Mouse (Mus musculus): ENCODE measurements around the gene Gpr157. TPM values are rescaled to one million over a fixed set of nuclear protein-coding genes. Genes with fewer than 3 reads are reported as not detected.

Gpr157 gene
- polyA plus RNA-seq, 1 experiment from 2014 or later, result 1.7 TPM

DNA sequence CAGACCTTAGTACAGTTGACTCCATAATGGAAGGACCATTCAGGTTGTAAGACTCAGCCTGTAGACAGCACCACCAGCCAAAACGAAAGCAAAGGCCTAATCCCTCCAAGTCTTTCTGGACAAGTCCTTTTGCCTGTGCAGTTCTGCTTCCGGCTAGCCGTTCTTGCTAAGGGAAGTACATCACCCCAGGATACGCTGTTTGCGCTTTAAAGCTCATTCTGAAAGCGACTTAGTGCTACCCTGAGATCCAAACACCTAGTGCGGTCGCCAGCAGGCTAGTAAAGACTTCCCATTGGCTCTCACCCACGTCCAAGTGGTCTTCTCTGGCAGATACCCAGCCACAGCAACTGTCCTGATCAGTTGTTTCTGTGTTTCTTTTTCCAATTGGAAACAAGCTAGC is 23.2 kb downstream of the Gpr157 start:
- Histone ChIP-seq H3K9me3 (replicated peaks) (no peaks in the 10 kb centered on the region), H3K4me1 (no peaks in the 10 kb centered on the region), H3K4me3 (replicated peaks) (no peak overlapping the region), H3K9ac (no peak overlapping the region), H3K27ac (replicated peaks) (no peak overlapping the region), H3K4me2 (replicated peaks) (no peak overlapping the region), H3K27me3 (no peaks in the 10 kb centered on the region), H3K36me3 (no peaks in the 10 kb centered on the region)
- no peak for ATAC-seq (ENCODE audit: insufficient number of reproducible peaks, low FRiP score, low TSS enrichment, low read depth)
- 72% methylated on average over 9 of the region's 9 CpGs for WGBS

DNA sequence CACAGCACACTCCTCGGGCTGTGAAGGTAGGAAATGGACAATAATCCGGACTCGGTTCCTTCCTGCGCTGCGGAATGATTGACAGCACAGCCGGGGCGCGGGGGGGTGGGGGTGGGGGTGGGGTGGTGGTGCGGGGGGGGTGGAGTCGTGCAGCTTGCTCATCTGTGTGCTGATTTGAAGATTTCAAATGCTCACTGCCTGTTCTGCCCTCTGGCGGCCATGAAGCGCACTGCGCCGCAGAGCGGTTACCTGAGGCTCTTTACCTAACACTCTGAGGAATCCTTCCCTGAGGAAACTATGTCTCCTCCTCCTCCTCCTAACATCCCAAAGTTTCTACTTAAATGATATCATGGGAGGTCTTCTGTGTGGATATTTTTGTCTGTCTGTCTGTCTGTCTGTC is 25.7 kb downstream of the Gpr157 start:
- WGBS, result 3% methylated on average over 15 of the region's 15 CpGs
- no peaks in the 10 kb centered on the region for H3K36me3 ChIP-seq
- no peak overlapping the region for H3K4me3 ChIP-seq (replicated peaks)
- no peak overlapping the region for H3K27ac ChIP-seq (replicated peaks)
- no peak; the same call in 1 of the 2 replicates for ATAC-seq (ENCODE audit: insufficient number of reproducible peaks, low FRiP score, low TSS enrichment, low read depth)
- no peak overlapping the region for H3K9ac ChIP-seq
- H3K4me1 ChIP-seq, result no peaks in the 10 kb centered on the region
- no peaks in the 10 kb centered on the region for H3K27me3 ChIP-seq
- H3K9me3 ChIP-seq (replicated peaks), result no peaks in the 10 kb centered on the region
- H3K4me2 ChIP-seq (replicated peaks), result peak overlapping the region; percentile 32

DNA sequence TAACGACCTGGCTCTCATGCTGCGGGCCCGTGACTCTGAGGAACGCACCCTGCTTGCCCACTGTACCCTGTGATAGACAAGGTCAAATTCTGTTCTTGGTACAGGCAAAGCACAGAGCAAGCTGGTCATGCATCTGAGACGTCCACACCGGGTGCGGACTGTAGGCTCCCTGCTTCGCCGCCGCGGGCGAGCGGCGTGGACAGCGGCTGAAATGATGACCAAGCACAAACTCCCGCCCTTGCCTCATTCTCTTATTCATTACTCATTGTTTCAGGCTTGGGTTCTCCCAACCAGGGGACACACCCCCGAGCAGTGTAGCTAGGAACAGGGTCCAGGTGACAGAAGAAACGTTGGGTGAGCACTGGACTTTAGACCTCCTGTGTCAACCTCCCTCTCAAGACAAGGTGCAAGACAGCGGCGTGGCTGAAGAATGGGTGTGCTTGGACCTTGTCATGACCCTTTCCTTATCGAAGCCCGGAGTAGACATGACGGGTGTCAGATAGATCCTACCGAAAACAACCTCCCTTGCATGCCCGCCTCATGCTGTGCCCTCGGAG is 27.4 kb downstream of the Gpr157 start:
- no peaks in the 10 kb centered on the region for H3K27me3 ChIP-seq
- WGBS, result 92% methylated on average over 26 of the region's 26 CpGs
- no peak overlapping the region for H3K9ac ChIP-seq
- H3K4me1 ChIP-seq, result 0 out of 2 replicates have a peak, but pooled peaks cover 7% of the 10 kb centered on the region
- no peak overlapping the region for H3K27ac ChIP-seq (replicated peaks)
- H3K4me2 ChIP-seq (replicated peaks), result no peak overlapping the region
- no peaks in the 10 kb centered on the region for H3K36me3 ChIP-seq
- H3K9me3 ChIP-seq (replicated peaks), result no peaks in the 10 kb centered on the region
- ATAC-seq (ENCODE audit: insufficient number of reproducible peaks, low FRiP score, low TSS enrichment, low read depth), result no peak
- no peak overlapping the region for H3K4me3 ChIP-seq (replicated peaks)

DNA sequence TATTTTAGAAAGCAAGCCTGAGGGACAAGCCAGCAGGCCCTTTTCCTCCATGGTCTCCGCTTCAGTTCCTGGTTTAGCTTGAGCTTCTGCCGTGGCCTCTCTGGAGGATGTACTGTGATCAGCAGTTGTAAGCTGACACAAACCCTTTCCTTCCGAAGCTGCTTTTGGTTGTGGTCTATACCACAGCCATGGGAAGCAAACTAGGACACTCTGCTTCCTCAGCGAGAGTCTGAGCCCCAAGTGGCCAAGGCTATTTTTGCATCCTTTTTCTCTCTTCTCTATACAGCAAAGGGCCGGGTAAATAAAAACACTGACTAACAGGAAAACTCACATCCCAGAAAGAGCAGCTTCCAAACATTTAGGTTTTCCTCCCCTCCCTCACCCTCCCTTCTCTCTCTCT is 30.1 kb downstream of the Gpr157 start:
- 0 out of 2 replicates have a peak, but pooled peaks cover 7% of the 10 kb centered on the region for H3K4me1 ChIP-seq
- no peaks in the 10 kb centered on the region for H3K36me3 ChIP-seq
- no peak overlapping the region for H3K27ac ChIP-seq (replicated peaks)
- no peak for ATAC-seq (ENCODE audit: insufficient number of reproducible peaks, low FRiP score, low TSS enrichment, low read depth)
- H3K4me3 ChIP-seq (replicated peaks), result no peak overlapping the region
- H3K4me2 ChIP-seq (replicated peaks), result no peak overlapping the region
- no peaks in the 10 kb centered on the region for H3K9me3 ChIP-seq (replicated peaks)
- WGBS, result 29% methylated on average over 5 of the region's 5 CpGs
- H3K27me3 ChIP-seq, result no peaks in the 10 kb centered on the region
- H3K9ac ChIP-seq, result no peak overlapping the region

DNA sequence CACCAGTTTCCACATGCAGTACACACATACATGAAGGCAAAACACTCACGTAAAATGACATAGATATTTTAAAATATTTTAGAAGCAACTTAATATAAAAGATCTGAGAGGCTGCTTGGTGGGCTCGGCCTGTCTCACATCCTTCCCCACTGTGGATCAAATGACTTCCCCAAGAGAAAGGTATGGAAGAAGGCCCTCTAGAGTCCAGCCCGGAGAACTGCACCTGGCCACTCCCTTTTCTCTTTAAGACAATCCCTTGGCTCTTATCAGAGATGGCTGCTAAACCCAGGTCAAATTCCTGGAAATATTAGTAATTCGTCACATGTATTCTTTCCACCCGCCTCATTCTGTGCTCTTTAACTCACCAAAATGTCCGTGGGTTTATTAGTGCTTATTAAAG is 31.0 kb downstream of the Gpr157 start:
- H3K9me3 ChIP-seq (replicated peaks), result no peaks in the 10 kb centered on the region
- no peaks in the 10 kb centered on the region for H3K36me3 ChIP-seq
- no peak overlapping the region for H3K9ac ChIP-seq
- ATAC-seq (ENCODE audit: insufficient number of reproducible peaks, low FRiP score, low TSS enrichment, low read depth), result no peak
- no peak overlapping the region for H3K27ac ChIP-seq (replicated peaks)
- WGBS, result 67% methylated on average over 6 of the region's 6 CpGs
- H3K4me2 ChIP-seq (replicated peaks), result no peak overlapping the region
- H3K27me3 ChIP-seq, result no peaks in the 10 kb centered on the region
- 0 out of 2 replicates have a peak, but pooled peaks cover 7% of the 10 kb centered on the region for H3K4me1 ChIP-seq
- H3K4me3 ChIP-seq (replicated peaks), result no peak overlapping the region

DNA sequence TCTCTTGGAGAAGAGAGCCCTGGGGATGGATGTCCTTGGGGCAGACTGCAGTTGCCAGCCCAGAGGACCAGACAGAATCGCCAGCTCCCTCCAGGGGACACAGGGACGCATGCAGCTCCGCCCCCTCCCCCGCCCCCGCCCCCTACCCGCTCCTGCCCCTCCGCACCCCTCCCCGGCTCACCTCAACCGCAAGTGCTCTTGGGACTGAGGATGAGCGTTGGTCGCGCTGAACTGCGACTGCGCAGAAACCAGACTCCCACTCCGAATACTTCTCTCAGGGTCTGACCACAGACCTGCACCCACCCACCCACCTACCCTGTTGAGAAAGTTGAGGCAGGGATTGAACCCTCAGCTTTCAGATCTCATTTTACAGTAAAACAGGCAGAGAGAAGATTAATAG is 31.9 kb downstream of the Gpr157 start, which contains the start of gene Slc2a5:
Gene Slc2a5 (plus strand): TSS at position 229 of the 400 bp plus-strand sequence.
- Histone ChIP-seq H3K36me3 (no peaks in the 10 kb centered on the region), H3K4me3 (replicated peaks) (no peak within 1 kb of the TSS), H3K9me3 (replicated peaks) (no peaks in the 10 kb centered on the region), H3K27ac (replicated peaks) (no peak within 1 kb of the TSS), H3K4me1 (0 out of 2 replicates have a peak, but pooled peaks cover 7% of the 10 kb centered on the region), H3K9ac (no peak within 1 kb of the TSS), H3K4me2 (replicated peaks) (peak within 1 kb of the TSS; percentile 25), H3K27me3 (no peaks in the 10 kb centered on the region)
- no peak for ATAC-seq (ENCODE audit: insufficient number of reproducible peaks, low FRiP score, low TSS enrichment, low read depth)
- 11% methylated on average over 15 of the region's 15 CpGs for whole genome bisulfite sequencing

DNA sequence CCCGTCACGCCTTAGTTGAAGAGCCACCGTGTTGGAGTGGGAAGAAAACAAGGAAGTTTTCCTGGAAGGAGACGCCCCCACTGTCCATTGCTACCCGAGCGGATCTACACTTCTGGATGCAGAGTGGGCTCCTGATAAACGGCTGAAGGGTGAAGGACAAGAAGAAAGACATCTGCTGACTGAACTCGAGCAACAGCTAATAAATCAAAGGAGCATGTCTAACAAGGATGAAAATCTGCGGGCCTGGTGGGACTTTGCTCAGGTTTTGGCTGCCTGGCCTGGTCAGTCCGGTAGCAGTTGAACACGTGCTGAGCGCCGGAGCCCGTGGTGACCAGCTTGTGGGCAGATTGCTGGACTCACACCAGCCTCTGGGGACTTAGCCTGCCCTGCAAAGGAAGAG is 32.5 kb downstream of the Gpr157 start:
- no peak overlapping the region for H3K4me3 ChIP-seq (replicated peaks)
- no peak for ATAC-seq (ENCODE audit: insufficient number of reproducible peaks, low FRiP score, low TSS enrichment, low read depth)
- H3K27ac ChIP-seq (replicated peaks), result no peak overlapping the region
- 50% methylated on average over 14 of the region's 14 CpGs for WGBS
- H3K9me3 ChIP-seq (replicated peaks), result no peaks in the 10 kb centered on the region
- H3K4me1 ChIP-seq, result 0 out of 2 replicates have a peak, but pooled peaks cover 7% of the 10 kb centered on the region
- no peak overlapping the region for H3K9ac ChIP-seq
- no peaks in the 10 kb centered on the region for H3K27me3 ChIP-seq
- no peaks in the 10 kb centered on the region for H3K36me3 ChIP-seq
- no peak overlapping the region for H3K4me2 ChIP-seq (replicated peaks)

DNA sequence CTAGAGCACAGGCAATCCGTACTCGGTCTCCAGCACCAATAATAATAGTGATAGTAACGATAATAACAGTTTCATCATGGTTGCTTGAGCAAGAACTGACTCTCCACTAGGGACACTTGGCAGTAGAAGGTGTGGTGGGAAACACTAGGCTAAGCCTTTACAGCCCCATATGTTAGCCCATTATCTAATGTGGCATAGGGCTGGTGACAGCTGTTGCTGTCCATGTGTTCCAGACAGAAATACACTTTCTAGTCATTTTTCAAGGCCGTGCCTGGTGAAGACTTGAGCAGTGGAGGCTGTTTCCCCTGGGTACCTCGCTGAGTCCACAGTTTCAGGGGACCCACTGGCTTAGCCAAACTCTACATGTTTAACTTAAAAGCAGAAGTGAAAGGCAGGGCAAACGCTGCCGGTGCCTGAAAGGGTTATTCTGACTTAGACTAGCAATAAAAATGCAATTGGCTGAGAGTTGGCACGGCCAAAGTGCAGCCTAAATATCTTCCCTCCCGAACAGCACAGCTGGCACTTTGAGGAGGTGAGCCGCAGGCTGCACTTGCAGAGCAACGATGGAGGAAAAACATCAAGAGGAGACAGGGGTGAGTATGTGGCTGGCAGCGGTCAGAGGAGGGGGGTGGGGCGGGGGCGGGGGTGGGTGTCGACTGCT is 33.1 kb downstream of the Gpr157 start:
- Histone ChIP-seq H3K4me1 (0 out of 2 replicates have a peak, but pooled peaks cover 7% of the 10 kb centered on the region), H3K9ac (no peak overlapping the region), H3K4me2 (replicated peaks) (no peak overlapping the region), H3K9me3 (replicated peaks) (no peaks in the 10 kb centered on the region), H3K27me3 (no peaks in the 10 kb centered on the region), H3K27ac (replicated peaks) (no peak overlapping the region), H3K4me3 (replicated peaks) (no peak overlapping the region), H3K36me3 (no peaks in the 10 kb centered on the region)
- WGBS, result 50% methylated on average over 15 of the region's 15 CpGs
- peak; percentile 22; the same call in 1 of the 2 replicates for ATAC-seq (ENCODE audit: insufficient number of reproducible peaks, low FRiP score, low TSS enrichment, low read depth)

DNA sequence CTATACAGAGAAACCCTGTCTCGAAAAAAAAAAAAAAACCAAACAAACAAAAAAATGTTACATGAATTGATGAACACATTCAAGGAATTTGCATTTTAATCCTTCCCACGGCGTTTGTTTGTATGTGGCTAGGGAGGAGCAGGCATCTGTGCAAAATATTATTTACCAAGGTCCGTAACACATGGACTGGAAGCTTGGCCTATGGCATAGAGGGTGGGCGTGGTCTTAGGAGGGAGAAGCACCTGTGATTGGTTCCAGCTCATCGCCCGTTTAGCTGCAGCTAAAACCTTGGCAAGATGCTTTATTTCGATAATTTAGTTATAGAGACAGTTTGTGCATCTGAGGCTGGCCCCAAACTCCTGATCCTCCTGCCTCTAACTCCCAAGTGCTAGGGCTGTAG is 34.3 kb downstream of the Gpr157 start:
- no peak overlapping the region for H3K9ac ChIP-seq
- no peak for ATAC-seq (ENCODE audit: insufficient number of reproducible peaks, low FRiP score, low TSS enrichment, low read depth)
- no peaks in the 10 kb centered on the region for H3K36me3 ChIP-seq
- 72% methylated on average over 8 of the region's 8 CpGs for WGBS
- no peak overlapping the region for H3K4me2 ChIP-seq (replicated peaks)
- H3K27me3 ChIP-seq, result no peaks in the 10 kb centered on the region
- H3K4me1 ChIP-seq, result 0 out of 2 replicates have a peak, but pooled peaks cover 7% of the 10 kb centered on the region
- no peak overlapping the region for H3K27ac ChIP-seq (replicated peaks)
- H3K9me3 ChIP-seq (replicated peaks), result no peaks in the 10 kb centered on the region
- no peak overlapping the region for H3K4me3 ChIP-seq (replicated peaks)

DNA sequence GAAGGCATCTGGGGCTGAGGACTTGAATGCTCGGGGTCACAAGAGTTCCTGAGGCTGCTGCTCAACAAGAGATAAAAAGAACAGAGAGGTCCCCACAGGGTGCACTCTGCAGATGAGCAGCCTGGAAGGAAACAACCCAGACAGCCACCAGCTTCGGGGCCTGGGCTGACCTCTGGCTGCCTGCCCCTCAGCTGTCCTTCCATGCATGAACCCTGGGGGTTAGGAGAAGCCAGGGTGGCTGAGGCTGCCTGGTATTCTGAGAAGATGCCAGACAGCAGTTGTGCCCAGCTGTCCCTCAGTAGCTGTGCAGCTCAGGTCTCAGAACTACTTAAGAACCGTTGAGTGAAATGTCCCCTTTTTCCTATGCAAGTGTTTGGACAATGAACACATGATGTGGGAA is 35.3 kb downstream of the Gpr157 start:
- Histone ChIP-seq H3K4me3 (replicated peaks) (no peak overlapping the region), H3K9me3 (replicated peaks) (no peaks in the 10 kb centered on the region), H3K4me1 (0 out of 2 replicates have a peak, but pooled peaks cover 7% of the 10 kb centered on the region), H3K27ac (replicated peaks) (no peak overlapping the region), H3K4me2 (replicated peaks) (no peak overlapping the region), H3K36me3 (no peaks in the 10 kb centered on the region), H3K9ac (no peak overlapping the region), H3K27me3 (no peaks in the 10 kb centered on the region)
- ATAC-seq (ENCODE audit: insufficient number of reproducible peaks, low FRiP score, low TSS enrichment, low read depth), result 0 out of 2 replicates have a peak, but pooled peaks have one; percentile 22
- WGBS, result 53% methylated on average over 3 of the region's 3 CpGs

DNA sequence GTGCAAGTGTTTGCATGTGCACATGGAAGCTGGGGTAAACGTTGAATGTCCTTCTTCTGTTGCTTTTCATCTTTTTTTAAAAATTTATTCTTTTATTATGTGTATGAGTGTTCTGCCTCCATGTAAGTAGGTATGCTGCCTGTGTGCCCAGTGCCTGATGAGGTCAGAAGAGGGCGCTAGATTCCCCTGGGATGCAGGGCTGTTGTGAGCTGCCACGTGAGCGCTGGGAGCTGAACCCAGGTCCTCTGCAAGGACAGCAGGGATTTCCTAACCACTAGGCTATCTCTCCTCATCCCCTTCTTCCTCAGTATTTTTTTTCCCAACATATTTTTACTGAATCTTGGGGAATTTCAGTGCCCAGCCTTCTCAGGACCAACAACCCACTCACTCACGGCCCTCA is 39.2 kb downstream of the Gpr157 start:
- Histone ChIP-seq H3K4me3 (replicated peaks) (no peak overlapping the region), H3K9ac (no peak overlapping the region), H3K36me3 (no peaks in the 10 kb centered on the region), H3K27ac (replicated peaks) (no peak overlapping the region), H3K9me3 (replicated peaks) (no peaks in the 10 kb centered on the region), H3K4me1 (no peaks in the 10 kb centered on the region), H3K27me3 (no peaks in the 10 kb centered on the region), H3K4me2 (replicated peaks) (no peak overlapping the region)
- 90% methylated on average over 5 of the region's 5 CpGs for WGBS
- ATAC-seq (ENCODE audit: insufficient number of reproducible peaks, low FRiP score, low TSS enrichment, low read depth), result no peak

DNA sequence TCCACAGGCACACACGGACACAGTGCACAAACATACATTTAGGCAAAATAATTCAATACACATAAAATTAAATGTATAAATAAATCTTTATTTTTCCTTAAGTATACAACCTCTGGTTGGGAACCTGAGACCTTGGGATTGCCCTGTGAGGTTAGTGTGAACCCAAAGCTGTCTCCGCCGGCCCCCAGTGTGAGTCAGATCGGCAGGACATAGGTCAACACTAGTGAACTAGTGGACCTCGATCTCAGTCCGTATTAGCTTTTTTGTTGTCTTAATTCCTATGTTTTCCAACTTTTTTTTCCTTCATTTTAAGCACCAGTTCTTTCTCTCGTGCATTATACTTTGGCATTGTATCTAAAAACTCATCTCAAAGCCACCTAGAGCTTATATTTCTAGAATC is 40.7 kb downstream of the Gpr157 start:
- H3K36me3 ChIP-seq, result no peaks in the 10 kb centered on the region
- no peak overlapping the region for H3K4me3 ChIP-seq (replicated peaks)
- no peak overlapping the region for H3K4me2 ChIP-seq (replicated peaks)
- H3K27me3 ChIP-seq, result no peaks in the 10 kb centered on the region
- 92% methylated on average over 7 of the region's 7 CpGs for WGBS
- H3K4me1 ChIP-seq, result peaks cover 4% of the 10 kb centered on the region
- no peak for ATAC-seq (ENCODE audit: insufficient number of reproducible peaks, low FRiP score, low TSS enrichment, low read depth)
- H3K9me3 ChIP-seq (replicated peaks), result no peaks in the 10 kb centered on the region
- H3K9ac ChIP-seq, result no peak overlapping the region
- no peak overlapping the region for H3K27ac ChIP-seq (replicated peaks)

Measured in embryonic facial prominence, embryonic 15.5 days (tissue).